Mouse (Mus musculus) forebrain, embryonic 16.5 days (tissue): Measurements from ENCODE around the gene Gsto1. TPM values are rescaled to one million over a fixed set of nuclear protein-coding genes. Genes with fewer than 3 reads are reported as not detected.
A peak's percentile ranks its signal among the peaks of the same experiment; 100 is the strongest.

Experiments used
- ATAC-seq: fragments of 200-750 bp; cut with Nextera tagmentation; 2 replicates; pipeline ENCODE4 v1.8.0; 2017; ENCODE audit warnings: mild to moderate bottlenecking, moderate library complexity
- H3K27ac ChIP-seq: fragments of 300-500 bp; sonication (generic); 2 replicates; pipeline ENCODE4 v1.5.1; 2014; ENCODE audit warnings: low read length, control low read depth
- H3K27me3 ChIP-seq: fragments of 300-500 bp; sonication (generic); replicated peaks from 2 replicates; pipeline ENCODE4 v1.6.1; 2014; ENCODE audit warnings: low read length; ENCODE audit not compliant: control insufficient read depth, insufficient read depth
- H3K36me3 ChIP-seq: fragments of 300-500 bp; sonication (generic); 2 replicates; pipeline ENCODE4 v1.6.1; 2014; ENCODE audit not compliant: control insufficient read depth, insufficient read depth
- H3K4me1 ChIP-seq: fragments of 300-500 bp; sonication (generic); replicated peaks from 2 replicates; pipeline ENCODE4 v1.6.1; 2014; ENCODE audit warnings: low read length; ENCODE audit not compliant: control insufficient read depth, insufficient read depth
- H3K4me2 ChIP-seq: fragments of 300-500 bp; sonication (generic); 2 replicates; pipeline ENCODE4 v1.6.1; 2014; ENCODE audit warnings: mild to moderate bottlenecking, low read length, control low read depth
- H3K4me3 ChIP-seq: fragments of 300-500 bp; sonication (generic); replicated peaks from 2 replicates; pipeline ENCODE4 v1.5.1; 2014; ENCODE audit warnings: mild to moderate bottlenecking, low read length, control low read depth
- H3K9ac ChIP-seq: fragments of 300-500 bp; sonication (generic); replicated peaks from 2 replicates; pipeline ENCODE4 v1.6.1; 2014; ENCODE audit warnings: low read depth, low read length, control low read depth
- H3K9me3 ChIP-seq: fragments of 300-500 bp; sonication (generic); 2 replicates; pipeline ENCODE4 v1.6.1; 2016; ENCODE audit warnings: low read length; ENCODE audit not compliant: control insufficient read depth
- WGBS: fragments of 180-500 bp; shearing (Covaris S2); extraction: QIAGEN DNeasy Blood & Tissue Kit; methylation state at CpG from one replicate; pipeline ENCODE4 v1.1.7; 2014; 5-methylcytosine and 5-hydroxymethylcytosine counted together
- polyA plus RNA-seq: library from polyadenylated mRNA; unstranded; fragments of >200 nt; fragmentation: Nextera tagmentation; extraction: Ambion mirVana; gene quantifications from 2 replicates; pipeline ENCODE4 v1.2.1, GENCODE M21; 2015

The Gsto1 gene
- polyA plus RNA-seq, result 125 and 126 TPM in 2 replicates

- Histone ChIP-seq H3K9ac (peak within 1 kb of the TSS; percentile 79), H3K9me3 (no peaks in the 10 kb centered on the region), H3K4me2 (peak within 1 kb of the TSS; percentile 97), H3K27me3 (no peaks in the 10 kb centered on the region), H3K36me3 (peaks cover 4% of the 10 kb centered on the region; the same call in 1 of the 2 replicates), H3K4me1 (peaks cover 12% of the 10 kb centered on the region), H3K27ac (no peak within 1 kb of the TSS), H3K4me3 (peak within 1 kb of the TSS; percentile 82)
- under 1% methylated on average over 58 of the region's 60 CpGs for WGBS
- ATAC-seq, result peak; percentile 95
Measured at GRCm38 (mm10) chr19:47854796-47855783, at the start of gene Gsto1. Gene Gsto1 (plus strand): TSS chr19:47854970.

GRCm38 (mm10) chr19:47812091-47812490 is 42.7 kb upstream of the Gsto1 start:
- no peaks in the 10 kb centered on the region for H3K9me3 ChIP-seq
- no peaks in the 10 kb centered on the region for H3K27me3 ChIP-seq
- no peak for ATAC-seq
- WGBS, result 78% methylated on average over 10 of the region's 10 CpGs
- H3K36me3 ChIP-seq, result no peaks in the 10 kb centered on the region
- H3K27ac ChIP-seq, result no peak overlapping the region
- no peak overlapping the region for H3K9ac ChIP-seq
- H3K4me1 ChIP-seq, result no peaks in the 10 kb centered on the region
- no peak overlapping the region for H3K4me2 ChIP-seq
- no peak overlapping the region for H3K4me3 ChIP-seq

- H3K27me3 ChIP-seq, result no peaks in the 10 kb centered on the region
- no peak overlapping the region for H3K4me3 ChIP-seq
- no peak overlapping the region for H3K27ac ChIP-seq
- peaks cover 6% of the 10 kb centered on the region; the same call in 1 of the 2 replicates for H3K4me1 ChIP-seq
- no peaks in the 10 kb centered on the region for H3K36me3 ChIP-seq
- H3K9me3 ChIP-seq, result no peaks in the 10 kb centered on the region
- ATAC-seq, result no peak
- H3K4me2 ChIP-seq, result no peak overlapping the region
- no peak overlapping the region for H3K9ac ChIP-seq
- WGBS, result 89% methylated on average over 5 of the region's 5 CpGs
Measured at GRCm38 (mm10) chr19:47814721-47815120, 40.0 kb upstream of the Gsto1 start.

- 59% methylated on average over 9 of the region's 9 CpGs for WGBS
- Histone ChIP-seq H3K9ac (no peak overlapping the region), H3K4me3 (no peak overlapping the region), H3K27ac (peak overlapping the region; percentile 56; the same call in 1 of the 2 replicates), H3K4me2 (no peak overlapping the region), H3K9me3 (no peaks in the 10 kb centered on the region), H3K27me3 (no peaks in the 10 kb centered on the region), H3K36me3 (no peaks in the 10 kb centered on the region), H3K4me1 (peaks cover 8% of the 10 kb centered on the region; the same call in 1 of the 2 replicates)
- peak; percentile 64 for ATAC-seq
Measured at GRCm38 (mm10) chr19:47817692-47818091, 37.1 kb upstream of the Gsto1 start.

- no peaks in the 10 kb centered on the region for H3K9me3 ChIP-seq
- H3K4me1 ChIP-seq, result peaks cover 8% of the 10 kb centered on the region; the same call in 1 of the 2 replicates
- peak; percentile 29 for ATAC-seq
- H3K36me3 ChIP-seq, result no peaks in the 10 kb centered on the region
- no peak overlapping the region for H3K27ac ChIP-seq
- WGBS, result 19% methylated on average over 8 of the region's 9 CpGs
- no peak overlapping the region for H3K4me3 ChIP-seq
- H3K9ac ChIP-seq, result no peak overlapping the region
- H3K27me3 ChIP-seq, result no peaks in the 10 kb centered on the region
- no peak overlapping the region for H3K4me2 ChIP-seq
Measured at GRCm38 (mm10) chr19:47820832-47821493, 33.8 kb upstream of the Gsto1 start.

GRCm38 (mm10) chr19:47821494-47821872 is 33.3 kb upstream of the Gsto1 start:
- Histone ChIP-seq H3K4me1 (peaks cover 8% of the 10 kb centered on the region; the same call in 1 of the 2 replicates), H3K36me3 (no peaks in the 10 kb centered on the region), H3K27ac (no peak overlapping the region), H3K9ac (no peak overlapping the region), H3K27me3 (no peaks in the 10 kb centered on the region), H3K4me2 (no peak overlapping the region), H3K4me3 (no peak overlapping the region), H3K9me3 (no peaks in the 10 kb centered on the region)
- 63% methylated on average over 7 of the region's 7 CpGs for WGBS
- peak; percentile 27; the same call in 1 of the 2 replicates for ATAC-seq

- no peak overlapping the region for H3K27ac ChIP-seq
- no peaks in the 10 kb centered on the region for H3K36me3 ChIP-seq
- no peak overlapping the region for H3K9ac ChIP-seq
- WGBS, result 18% methylated on average over 8 of the region's 8 CpGs
- no peaks in the 10 kb centered on the region for H3K27me3 ChIP-seq
- no peak overlapping the region for H3K4me2 ChIP-seq
- no peaks in the 10 kb centered on the region for H3K9me3 ChIP-seq
- no peak overlapping the region for H3K4me3 ChIP-seq
- H3K4me1 ChIP-seq, result peaks cover 8% of the 10 kb centered on the region; the same call in 1 of the 2 replicates
- ATAC-seq, result no peak; the same call in 1 of the 2 replicates
Measured at GRCm38 (mm10) chr19:47822143-47822796, 32.5 kb upstream of the Gsto1 start.

- Histone ChIP-seq H3K9me3 (no peaks in the 10 kb centered on the region), H3K9ac (no peak overlapping the region), H3K4me2 (no peak overlapping the region), H3K27me3 (no peaks in the 10 kb centered on the region), H3K4me1 (0 out of 2 replicates have a peak, but pooled peaks cover 2% of the 10 kb centered on the region), H3K27ac (no peak overlapping the region), H3K4me3 (no peak overlapping the region), H3K36me3 (no peaks in the 10 kb centered on the region)
- WGBS, result 89% methylated on average over 5 of the region's 5 CpGs
- ATAC-seq, result no peak
Measured at GRCm38 (mm10) chr19:47824026-47824425, 30.7 kb upstream of the Gsto1 start.
